Mouse (Mus musculus) mesoderm, embryonic 11.5 days (tissue): ENCODE results near the gene Copz2.

ENCODE experiments used
- DNase-seq: peaks from one replicate; pipeline ENCODE4 v3.0.0-alpha.2; 2012; ENCODE audit warnings: low read depth, low spot score

Gene Copz2

DNA sequence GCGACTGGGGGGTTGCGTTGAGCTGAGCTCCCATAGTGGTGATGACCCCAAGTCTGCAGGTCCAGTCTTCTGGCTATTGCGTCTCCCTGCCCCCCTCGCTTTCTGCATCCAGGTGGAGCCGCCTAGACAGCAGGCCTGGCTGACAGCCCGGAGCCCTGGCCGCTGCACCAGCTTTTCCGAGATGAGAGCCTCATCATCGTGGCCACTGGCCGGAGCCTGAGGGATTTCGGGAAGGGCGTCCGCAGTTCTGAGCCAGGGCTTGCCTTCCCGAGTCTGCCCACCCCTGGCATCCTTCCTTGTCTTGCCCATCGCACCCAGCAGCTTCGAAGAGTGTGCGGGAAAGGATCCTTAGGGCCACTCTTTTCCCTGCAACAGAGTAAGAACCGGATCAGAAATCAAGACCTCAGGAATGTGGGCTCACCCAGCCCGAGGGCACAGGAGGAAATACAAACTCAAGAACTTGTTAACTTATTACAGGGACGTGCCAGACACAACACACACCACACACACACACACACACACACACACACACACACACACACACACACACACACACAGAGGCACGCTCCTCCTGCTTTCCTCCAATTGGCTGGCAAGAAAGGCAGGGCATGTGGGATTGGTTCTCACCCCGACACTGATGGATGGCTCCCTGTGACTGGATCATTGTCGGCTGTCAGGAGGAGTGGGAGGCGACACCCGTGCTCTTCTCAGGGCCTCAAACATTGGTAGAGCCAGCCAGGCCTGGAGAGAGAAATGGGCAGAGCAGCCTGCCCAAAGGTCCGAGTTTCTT lies 13.7 kb downstream of the Copz2 start:
- peak; percentile 78 for DNase-seq

DNA sequence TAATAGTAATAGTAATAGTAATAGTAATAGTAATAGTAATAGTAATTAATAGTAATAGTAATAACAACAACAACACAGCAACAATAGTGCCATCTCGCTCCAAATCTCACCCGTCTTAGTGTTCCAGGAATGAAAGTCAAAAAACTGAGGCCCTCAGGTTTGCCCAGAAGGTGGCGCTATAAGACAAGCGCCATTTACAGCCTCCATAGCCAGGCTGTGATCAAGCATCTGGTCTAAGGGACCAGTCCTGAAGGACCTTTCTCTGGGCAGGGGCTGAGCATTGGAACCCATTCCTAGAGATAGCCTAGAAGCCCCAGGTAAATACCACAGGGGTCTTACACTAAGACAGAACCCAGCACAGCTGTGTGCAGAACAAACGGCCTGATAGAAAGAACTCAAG lies 17.5 kb downstream of the Copz2 start:
- peak; percentile 89 for DNase-seq

GRCm38 (mm10) chr11:96872441-96873379 lies 23.0 kb downstream of the Copz2 start:
- DNase-seq, result peak; percentile 65

DNA sequence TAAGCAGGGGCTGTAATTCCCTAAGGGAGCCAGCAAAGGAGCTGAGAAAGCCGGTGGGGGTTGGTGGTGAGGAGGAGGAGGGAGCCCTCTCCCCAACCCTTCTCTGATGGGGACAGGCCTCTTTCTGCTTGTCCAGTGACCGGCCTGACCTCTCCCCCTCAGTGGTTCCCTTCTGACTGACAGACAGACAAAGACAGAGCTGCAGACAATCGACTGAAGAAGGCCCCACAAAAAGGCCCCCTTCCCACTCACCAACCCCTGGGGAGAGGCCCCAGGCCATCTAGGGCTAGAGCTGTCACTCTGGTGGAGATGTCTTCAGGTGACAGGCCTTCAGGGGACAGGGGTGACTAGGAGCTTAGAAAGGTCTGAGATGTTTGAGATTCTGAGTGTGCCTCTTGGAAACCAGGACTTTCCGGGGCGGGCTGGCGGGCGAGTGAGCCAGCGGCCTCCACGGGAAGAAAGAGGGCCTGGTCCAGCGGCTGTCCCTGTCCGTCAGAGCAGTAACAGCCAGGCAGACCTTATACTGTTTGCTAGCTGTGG lies 24.0 kb downstream of the Copz2 start:
- DNase-seq, result no peak

DNA sequence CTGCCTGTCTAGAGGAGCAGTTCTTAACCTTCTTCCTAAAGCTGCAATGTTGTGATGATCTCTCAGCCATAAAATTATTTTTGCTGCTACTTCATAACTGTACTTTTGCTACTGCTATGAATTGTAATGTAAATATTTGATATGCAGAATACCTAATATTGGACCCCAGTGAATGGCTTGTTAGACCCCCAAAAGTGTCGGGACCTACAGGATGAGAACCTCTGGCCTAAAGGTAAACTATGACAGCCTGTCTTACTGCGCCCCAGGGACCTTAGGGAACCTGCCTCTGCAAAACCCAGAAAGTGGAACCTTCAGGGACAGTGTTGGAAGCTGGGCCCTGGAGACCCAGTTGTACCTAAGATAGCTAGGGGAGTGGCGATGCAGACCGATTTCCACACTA lies 25.6 kb downstream of the Copz2 start:
- DNase-seq, result no peak

DNA sequence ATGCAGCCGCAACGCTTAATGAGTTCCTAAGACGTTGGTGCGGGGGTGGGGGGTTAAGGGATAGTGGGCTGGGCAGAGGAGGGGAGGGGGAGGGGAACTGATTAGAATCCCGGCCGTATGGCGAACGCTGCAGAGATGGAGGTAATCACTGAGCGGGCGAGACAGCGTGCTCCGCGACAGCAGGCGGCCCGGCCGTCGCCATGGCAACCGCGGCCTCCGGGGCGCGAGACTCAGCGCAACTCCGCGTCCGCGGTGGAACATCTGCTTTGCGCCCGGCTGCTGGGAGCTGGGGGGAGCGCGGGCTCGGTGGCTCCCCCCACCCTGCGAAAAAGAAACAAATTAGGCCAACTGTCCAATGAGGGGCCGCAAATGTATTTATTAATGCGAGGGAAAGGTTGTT lies 26.1 kb downstream of the Copz2 start:
- DNase-seq, result peak; percentile 97

- peak; percentile 75 for DNase-seq
Observed at GRCm38 (mm10) chr11:96876300-96877040, 26.8 kb downstream of the Copz2 start.

GRCm38 (mm10) chr11:96877071-96877470 lies 27.4 kb downstream of the Copz2 start:
- DNase-seq, result no peak

DNA sequence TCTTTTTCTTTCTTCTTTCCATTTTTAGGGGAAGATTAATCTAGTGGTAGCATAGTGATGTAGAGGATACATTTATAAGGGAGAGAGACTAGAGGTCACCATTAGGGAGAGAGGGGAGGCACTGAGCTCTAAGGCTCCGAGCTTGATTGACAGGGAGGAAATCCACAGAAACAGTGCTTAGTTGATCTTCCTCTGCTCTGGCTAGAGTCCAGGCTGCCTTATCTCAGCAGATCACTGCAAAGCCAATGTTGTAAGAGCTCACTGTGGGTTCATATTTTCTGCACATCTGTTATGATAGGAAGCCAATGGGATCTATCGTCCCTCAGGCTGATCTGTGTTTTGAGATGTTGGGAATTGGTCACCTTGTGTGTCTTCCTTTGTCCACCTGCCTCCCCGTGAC lies 29.0 kb downstream of the Copz2 start:
- no peak for DNase-seq

DNA sequence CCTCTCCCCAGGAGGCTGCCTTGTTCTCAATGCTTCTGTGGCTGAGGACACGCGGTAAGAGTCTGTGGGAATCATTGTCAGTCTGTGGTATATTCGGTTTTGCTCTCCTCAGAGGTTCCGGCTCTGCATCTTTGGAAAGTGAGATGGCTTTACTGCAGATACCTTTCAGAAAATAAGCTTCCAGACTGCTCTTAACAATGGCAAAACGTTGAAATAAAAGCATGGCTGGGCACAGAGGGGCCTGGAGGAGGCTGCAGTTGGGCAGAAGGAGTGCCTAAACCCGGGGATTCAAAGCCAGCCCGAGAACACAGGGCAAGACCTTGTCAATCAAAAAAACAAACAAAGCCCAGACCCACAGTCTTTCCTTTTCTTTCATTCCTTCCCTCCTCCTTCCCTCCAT lies 29.7 kb downstream of the Copz2 start:
- DNase-seq, result no peak

- DNase-seq, result no peak
Observed at GRCm38 (mm10) chr11:96880296-96880695, 30.6 kb downstream of the Copz2 start.

GRCm38 (mm10) chr11:96885901-96886340 lies 36.3 kb downstream of the Copz2 start:
- DNase-seq, result no peak

DNA sequence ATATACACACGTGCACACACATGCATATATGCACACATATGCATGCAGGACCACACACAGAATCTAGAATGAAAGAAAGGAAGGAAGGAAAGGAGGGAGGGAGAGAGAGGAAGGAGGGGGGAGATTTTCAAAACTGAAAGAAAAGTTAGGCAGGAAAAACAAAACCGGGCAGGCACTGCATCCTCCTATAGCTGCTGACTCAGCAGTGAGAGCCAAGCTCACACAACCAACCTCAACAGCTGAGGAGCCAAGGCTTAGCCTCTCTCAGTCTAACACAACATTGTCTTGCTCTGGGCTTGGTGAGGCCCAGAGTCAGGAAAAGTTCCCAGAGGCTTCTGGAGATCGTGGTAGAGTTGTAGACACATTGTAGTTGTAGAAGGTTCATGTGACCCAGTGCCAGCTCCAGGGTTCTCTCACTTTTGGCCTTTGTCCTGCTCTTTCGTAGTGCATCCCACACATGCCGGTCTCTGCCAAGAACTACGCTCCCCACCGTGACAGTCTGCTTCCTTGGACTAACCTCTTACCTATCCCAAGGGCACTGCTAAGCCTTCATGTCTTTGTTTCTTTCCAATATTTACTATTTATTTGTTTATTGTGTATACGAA lies 37.4 kb downstream of the Copz2 start:
- no peak for DNase-seq

- DNase-seq, result peak; percentile 66
Observed at GRCm38 (mm10) chr11:96891784-96892527, 42.3 kb downstream of the Copz2 start.

GRCm38 (mm10) chr11:96893203-96893842 lies 43.7 kb downstream of the Copz2 start:
- no peak for DNase-seq

DNA sequence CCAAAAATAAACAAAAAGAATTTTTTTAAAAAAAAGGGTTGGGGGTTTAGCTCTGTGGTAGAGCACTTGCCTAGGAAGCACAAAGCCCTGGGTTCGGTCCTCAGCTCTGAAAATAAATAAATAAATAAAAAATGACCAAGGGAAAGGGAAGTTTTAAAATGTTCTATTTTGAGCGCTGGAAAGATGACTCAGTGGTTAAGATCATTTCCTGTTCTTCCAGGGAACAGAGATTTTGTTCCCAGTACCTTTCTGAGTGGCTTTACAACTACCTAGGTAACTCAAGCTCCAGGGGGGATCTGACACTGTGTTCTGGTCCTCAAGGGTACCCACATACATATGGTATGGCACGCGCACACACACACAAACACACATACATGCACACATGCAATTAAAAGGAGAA lies 46.2 kb downstream of the Copz2 start:
- DNase-seq, result no peak

GRCm38 (mm10) chr11:96899449-96900306 lies 50.0 kb downstream of the Copz2 start:
- DNase-seq, result peak; percentile 92

DNA sequence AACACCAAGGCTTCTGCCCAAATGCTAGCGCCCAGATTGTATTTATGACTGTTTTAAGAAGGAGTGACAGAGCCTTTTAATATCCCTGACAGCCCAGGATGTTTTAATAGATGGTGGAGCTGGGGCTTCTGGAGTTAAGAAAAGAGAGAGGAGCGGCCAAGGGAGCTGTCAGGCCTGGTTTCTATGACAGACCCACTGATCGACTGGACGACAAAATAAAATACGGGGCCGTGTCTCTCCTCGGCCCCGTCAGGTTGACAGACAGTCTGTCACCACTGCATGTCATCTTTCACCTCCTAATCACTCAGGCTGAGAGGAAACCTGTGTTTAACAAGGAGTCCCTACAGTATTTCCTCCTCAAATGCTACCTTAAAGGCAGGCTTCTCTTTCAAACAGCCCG lies 51.7 kb downstream of the Copz2 start:
- DNase-seq, result no peak
